Mouse (Mus musculus) ovary, adult 18-20 months (tissue): ENCODE measurements at regions not wholly inside any gene's neighbourhood (a gene's known extent, or its start where the extent isn't known, plus 50 kb on each side); places are given as distances from the start of the nearest gene placed in this dataset.

Source experiments
- DNase-seq: peaks from one replicate; pipeline ENCODE4 v3.0.0; 2022; ENCODE audit warnings: low spot score, mixed read lengths

DNA sequence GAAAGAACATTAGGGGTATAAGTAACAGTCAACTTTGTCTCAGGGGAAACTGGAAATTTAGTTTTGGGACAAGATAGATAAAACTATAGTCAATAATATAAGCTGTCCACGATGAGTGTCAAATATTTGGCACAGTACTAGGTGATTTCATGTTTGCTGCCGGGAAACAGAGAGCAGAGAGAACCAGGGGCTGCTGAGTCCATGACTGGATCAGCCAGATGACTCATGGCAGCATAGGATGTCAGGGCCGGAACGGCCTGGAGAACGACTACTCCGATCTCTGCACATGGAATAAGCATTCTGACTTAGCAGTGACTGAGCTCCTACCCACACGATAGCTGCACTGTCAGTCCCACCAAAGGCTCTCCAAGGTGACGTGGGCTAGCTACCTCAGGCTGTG lies 197.6 kb upstream of the Bmper start:
- no peak for DNase-seq

DNA sequence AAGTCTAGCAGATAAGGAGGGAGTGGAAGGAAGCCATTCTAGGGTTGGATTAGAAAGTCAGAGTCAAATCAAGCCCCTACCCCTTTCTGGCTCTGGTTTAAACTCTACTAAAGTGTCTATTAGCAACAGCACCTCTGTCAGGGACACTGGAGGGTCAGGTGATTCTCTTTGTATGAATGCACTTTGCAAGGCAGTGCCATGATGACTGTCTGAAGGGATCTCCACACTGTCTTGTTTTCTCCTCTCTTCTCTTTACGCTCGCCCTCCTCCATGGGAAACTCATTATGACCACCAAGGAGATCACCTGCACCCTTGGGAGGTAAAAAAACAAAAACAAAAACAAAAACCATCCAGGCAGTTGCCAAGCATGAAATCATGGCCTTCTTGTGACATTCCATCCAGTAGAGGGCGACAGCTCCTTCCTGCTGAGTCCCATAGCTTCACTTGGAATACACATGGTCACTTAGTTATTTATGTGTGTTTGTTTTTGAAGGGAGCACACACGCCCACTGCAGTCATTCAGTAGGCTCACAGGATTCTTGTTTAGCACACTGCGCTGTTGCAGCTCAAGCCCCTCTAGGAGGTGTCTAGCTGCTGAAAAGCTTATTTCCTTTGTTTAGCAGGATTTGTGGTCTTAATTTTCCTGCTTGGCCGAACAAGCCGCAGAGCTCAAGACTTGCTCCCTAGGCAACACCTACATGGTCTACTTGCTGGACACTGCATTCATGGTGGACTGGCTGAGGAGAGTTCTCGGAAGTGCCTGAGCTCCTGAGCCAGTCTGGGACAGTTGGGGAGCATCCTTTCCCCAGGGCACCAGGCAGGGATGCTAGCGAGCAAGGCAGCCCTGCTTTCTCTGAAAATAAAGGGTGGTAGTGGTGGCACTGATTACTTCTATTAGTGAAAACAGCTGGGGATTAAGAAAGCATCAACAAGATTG lies 195.2 kb upstream of the Bmper start:
- DNase-seq = no peak

DNA sequence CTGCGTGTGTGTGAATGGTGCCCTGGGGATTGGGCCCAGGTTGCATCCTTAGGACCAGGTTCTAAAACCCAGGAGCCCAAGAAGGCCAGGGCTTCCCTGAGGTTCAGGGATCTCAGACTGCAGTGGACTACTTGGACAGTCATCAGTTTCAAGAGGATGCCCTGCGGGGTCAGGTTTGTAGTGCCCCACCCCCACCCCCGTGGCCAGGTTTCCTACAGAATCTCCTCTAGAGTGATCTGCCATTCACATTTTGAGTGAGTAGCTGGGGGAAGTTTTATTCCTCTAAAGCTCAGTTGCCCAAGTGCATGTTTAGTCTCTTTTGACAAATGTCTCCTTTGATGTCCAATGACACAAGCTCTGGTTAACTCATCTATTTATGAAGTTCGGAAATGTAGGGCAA lies 193.5 kb upstream of the Bmper start:
- no peak for DNase-seq

DNA sequence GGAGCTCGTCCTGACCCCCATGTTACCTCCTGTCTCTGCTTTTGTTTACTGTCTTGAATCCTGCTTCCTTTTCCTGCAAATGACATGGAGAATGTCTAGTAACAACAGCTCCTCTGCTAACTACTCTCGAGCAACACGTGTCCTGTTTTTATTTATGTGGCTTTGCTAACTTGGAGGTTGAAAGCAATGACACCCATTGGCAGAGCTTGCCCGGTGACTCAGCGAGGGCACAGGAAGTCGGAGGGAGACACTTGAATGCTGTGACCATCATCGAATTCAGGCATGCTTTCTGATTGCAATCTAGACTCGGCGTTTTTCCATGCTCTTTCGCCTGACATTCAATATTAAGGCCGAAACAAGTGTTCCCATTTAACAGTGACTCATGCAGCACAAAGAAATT lies 192.7 kb upstream of the Bmper start:
- DNase-seq = no peak

- DNase-seq = no peak
These were observed 192.3 kb upstream of the Bmper start for GRCm38 (mm10) chr9:23030546-23030945.

- DNase-seq = no peak
These were observed 191.0 kb upstream of the Bmper start for GRCm38 (mm10) chr9:23031916-23032315.

DNA sequence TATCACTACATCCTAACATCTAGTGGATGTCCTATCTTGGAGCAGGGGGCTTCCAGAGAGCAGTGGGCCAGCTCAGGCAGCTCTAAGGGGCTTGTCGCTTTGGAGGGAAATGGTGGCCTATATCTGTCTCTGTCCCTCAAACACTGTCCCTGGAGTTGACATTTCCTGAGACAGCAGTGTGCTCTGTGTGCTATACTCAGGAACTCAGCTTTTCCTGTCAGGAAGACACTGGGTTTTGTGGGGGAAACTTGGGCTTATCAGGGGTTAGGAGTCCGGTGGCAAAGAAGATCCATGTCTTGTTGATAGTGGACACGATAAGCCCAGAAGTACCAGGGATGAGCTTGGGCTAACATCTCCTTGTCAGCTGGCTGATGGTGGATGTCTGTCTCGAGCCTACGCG lies 187.6 kb upstream of the Bmper start:
- DNase-seq = no peak

- no peak for DNase-seq
These were observed 186.8 kb upstream of the Bmper start for GRCm38 (mm10) chr9:23035901-23036610.

- DNase-seq = no peak
These were observed 185.4 kb upstream of the Bmper start for GRCm38 (mm10) chr9:23037513-23037914.

- DNase-seq = no peak
These were observed 183.3 kb upstream of the Bmper start for GRCm38 (mm10) chr9:23039588-23039987.

GRCm38 (mm10) chr9:23041025-23041424 lies 181.9 kb upstream of the Bmper start:
- no peak for DNase-seq

GRCm38 (mm10) chr9:23041537-23042472 lies 181.1 kb upstream of the Bmper start:
- no peak for DNase-seq

DNA sequence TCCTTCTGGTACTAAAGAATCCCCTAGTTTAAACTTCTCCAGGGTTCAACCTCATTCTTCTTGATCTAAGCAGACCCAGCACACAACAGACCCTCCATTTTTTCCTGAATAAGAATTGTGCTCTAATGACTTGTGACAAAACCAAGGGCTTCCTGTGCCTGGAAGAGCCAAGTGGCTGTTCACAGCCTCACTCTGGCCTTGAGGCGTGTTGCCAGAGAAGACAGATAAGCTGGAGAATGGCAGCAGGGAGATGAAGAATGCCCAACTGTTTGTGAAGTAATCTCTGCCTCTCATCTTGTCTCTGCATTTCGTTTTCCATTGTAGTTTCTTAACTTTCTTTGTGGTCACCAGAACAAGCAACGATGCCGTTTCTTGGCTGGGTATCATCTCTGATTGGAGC lies 179.9 kb upstream of the Bmper start:
- no peak for DNase-seq

DNA sequence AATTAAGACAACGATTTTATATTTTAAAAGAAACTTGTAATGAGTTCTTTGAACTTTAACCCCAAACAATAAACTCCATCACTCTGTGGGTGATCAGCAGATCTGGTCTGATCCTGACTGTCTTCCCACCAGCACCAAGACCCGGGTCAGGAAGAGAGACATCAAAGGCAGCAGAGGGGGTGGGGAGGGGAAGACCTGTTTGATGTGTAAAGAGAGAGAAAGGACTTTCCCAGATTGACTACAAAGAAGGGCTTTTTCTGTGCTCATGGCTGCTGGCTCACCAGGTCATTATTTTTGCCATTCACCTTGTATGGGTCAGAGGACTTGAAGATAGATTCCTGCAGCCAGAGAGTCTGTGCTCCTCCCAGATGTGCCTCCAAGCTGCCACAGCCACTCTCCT lies 177.4 kb upstream of the Bmper start:
- no peak for DNase-seq

- DNase-seq = no peak
These were observed 172.1 kb upstream of the Bmper start for GRCm38 (mm10) chr9:23050751-23051150.

GRCm38 (mm10) chr9:23059526-23059925 lies 163.3 kb upstream of the Bmper start:
- no peak for DNase-seq

DNA sequence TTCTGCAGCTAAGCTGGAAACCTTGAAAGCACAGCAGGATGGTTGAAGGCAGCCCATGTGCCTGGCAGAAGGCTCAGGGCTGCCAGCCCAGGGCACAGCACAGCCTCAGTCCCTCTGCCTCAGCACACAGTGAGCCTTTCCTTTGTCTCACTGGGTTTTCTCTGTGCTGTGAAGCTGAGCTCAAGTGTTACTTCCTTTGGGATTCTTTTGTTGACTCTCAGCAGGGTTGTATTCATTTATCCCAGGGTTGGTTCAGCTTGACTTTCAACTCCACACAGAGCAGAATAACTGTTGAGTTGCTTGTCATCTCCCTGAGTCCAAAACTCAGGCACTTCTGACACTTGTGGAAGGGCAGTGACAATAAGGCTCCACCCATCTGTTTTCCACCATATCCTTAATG lies 162.3 kb upstream of the Bmper start:
- no peak for DNase-seq

DNA sequence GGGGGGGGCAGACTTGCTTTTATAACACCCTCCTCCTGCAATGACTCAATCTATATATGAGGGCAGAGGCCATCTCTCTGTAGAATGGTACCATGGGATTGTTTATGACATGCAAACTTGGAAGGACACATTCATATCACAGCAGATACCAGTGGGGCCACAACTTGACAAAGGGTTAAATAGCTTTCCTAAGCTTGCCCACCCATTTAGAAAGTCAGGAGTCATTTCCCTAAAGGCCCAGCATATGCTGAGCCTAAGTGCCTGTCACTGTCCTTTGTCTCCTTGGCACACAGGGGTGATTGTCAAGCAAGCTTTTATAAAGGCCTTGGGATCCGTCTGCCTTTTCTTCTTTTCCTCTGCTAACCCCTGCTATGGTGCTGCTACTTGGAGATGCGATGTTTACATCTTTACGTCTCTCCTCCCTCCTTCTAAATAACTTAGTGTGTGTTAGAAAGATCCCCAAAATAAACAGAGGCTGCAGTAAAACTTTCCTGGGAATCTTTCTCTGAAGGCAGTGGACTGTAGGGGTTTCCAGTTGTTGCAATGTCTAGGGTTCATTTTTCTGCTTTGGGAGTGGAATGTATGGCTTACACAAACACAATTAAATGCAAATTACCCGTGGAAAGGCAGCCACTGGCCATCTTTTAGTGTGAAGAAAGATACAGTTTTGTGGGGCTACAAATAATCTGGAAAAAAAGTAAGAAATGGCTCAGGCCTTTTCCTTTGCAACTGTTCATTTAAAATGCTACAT lies 161.5 kb upstream of the Bmper start:
- no peak for DNase-seq

- no peak for DNase-seq
These were observed 160.7 kb upstream of the Bmper start for GRCm38 (mm10) chr9:23062057-23062655.

GRCm38 (mm10) chr9:23062656-23063444 lies 160.0 kb upstream of the Bmper start:
- peak; percentile 44 for DNase-seq
